Mouse (Mus musculus) myocyte (in vitro differentiated cells): Measurements from ENCODE around the gene Dpp6.

ENCODE experiments used
- CEBPB ChIP-seq: IDR thresholded peaks from 2 replicates; pipeline ENCODE4 v1.6.1; 2011; ENCODE audit warnings: mild to moderate bottlenecking, moderate library complexity; ENCODE audit not compliant: poor library complexity, insufficient read depth, severe bottlenecking
- MAX ChIP-seq: IDR thresholded peaks from one replicate; pipeline ENCODE4 v1.6.1; 2011; ENCODE audit warnings: low read depth, mild to moderate bottlenecking, control low read depth
- MYOG ChIP-seq, 3 experiments: IDR thresholded peaks; one replicate each; pipeline ENCODE4 v1.6.1; 2011; ENCODE audit warnings: control low read depth in 2 of 3, low read depth in 2 of 3, mild to moderate bottlenecking in 2 of 3; ENCODE audit not compliant: insufficient read length in 2 of 3, control insufficient read depth in 1 of 3, insufficient read depth in 1 of 3
- POLR2A ChIP-seq: IDR thresholded peaks from one replicate; pipeline ENCODE4 v1.6.1; 2011; ENCODE audit warnings: low read depth, mild to moderate bottlenecking, control low read depth, moderate library complexity; ENCODE audit not compliant: insufficient read length
- POLR2AphosphoS2 ChIP-seq: IDR thresholded peaks from one replicate; pipeline ENCODE4 v1.6.1; 2011; ENCODE audit warnings: low read depth, control low read depth; ENCODE audit not compliant: insufficient read length
- REST ChIP-seq: IDR thresholded peaks from one replicate; pipeline ENCODE4 v1.6.1; 2011; ENCODE audit warnings: mild to moderate bottlenecking, control low read depth, moderate library complexity; ENCODE audit not compliant: insufficient read depth, insufficient read length
- SRF ChIP-seq: IDR thresholded peaks from one replicate; pipeline ENCODE4 v1.6.1; 2011; ENCODE audit warnings: low read depth; ENCODE audit not compliant: control insufficient read depth, insufficient read length
- TCF12 ChIP-seq: IDR thresholded peaks from one replicate; pipeline ENCODE4 v1.6.1; 2011; ENCODE audit warnings: mild to moderate bottlenecking, control low read depth; ENCODE audit not compliant: poor library complexity, insufficient read depth, severe bottlenecking

DNA sequence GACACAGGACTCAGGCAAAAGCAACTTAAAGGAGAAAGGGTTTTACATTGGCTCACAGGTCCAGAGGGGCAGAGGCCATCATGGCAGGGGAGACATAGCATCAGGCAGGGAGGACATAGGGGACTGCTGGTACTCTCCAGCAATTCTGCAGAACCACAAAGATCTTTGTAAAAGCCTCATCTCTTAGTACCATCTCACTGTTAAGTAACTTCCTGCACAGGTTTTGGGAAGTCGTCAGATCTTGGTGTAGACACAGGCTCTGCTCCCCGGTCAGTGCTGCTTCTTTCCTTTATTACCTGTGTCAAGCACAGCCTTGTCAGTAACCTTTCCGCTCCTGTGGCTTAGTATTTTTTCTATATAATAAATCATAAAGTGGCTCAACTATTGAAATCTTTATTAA lies 377.2 kb downstream of the Dpp6 start:
- TF ChIP-seq POLR2A = no peak
- TF ChIP-seq TCF12 = no peak
- no peak for TF ChIP-seq MAX
- TF ChIP-seq SRF = no peak
- TF ChIP-seq POLR2AphosphoS2 = no peak
- TF ChIP-seq MYOG (IDR thresholded peaks at IDR 0.05; ENCODE audit: control insufficient read depth in 1 of 3, insufficient read depth in 1 of 3, insufficient read length in 2 of 3, low read depth in 2 of 3) = no peak
- TF ChIP-seq REST = no peak
- no peak for TF ChIP-seq CEBPB
